Mouse (Mus musculus): Measurements from ENCODE around the gene Zcchc24. TPM values are rescaled to one million over a fixed set of nuclear protein-coding genes. Genes with fewer than 3 reads are reported as not detected.

Zcchc24 gene
- polyA plus RNA-seq, 1 experiment from 2014 or later = 11.9 TPM

GRCm38 (mm10) chr14:25666668-25667376 is 102.0 kb downstream of the Zcchc24 start:
- H3K4me2 ChIP-seq = no peak overlapping the region
- no peaks in the 10 kb centered on the region for H3K9me3 ChIP-seq
- H3K9ac ChIP-seq = no peak overlapping the region
- no peak overlapping the region for H3K27ac ChIP-seq
- H3K4me3 ChIP-seq = no peak overlapping the region
- H3K27me3 ChIP-seq = no peaks in the 10 kb centered on the region
- H3K36me3 ChIP-seq = peaks cover 51% of the 10 kb centered on the region
- H3K4me1 ChIP-seq (replicated peaks) = peaks cover 21% of the 10 kb centered on the region
- no peak for ATAC-seq (ENCODE audit: low FRiP score)
- 84% methylated on average over 2 of the region's 2 CpGs for WGBS

GRCm38 (mm10) chr14:25665314-25665970 is 103.4 kb downstream of the Zcchc24 start:
- peaks cover 24% of the 10 kb centered on the region for H3K4me1 ChIP-seq (replicated peaks)
- no peaks in the 10 kb centered on the region for H3K27me3 ChIP-seq
- H3K27ac ChIP-seq = peak overlapping the region; percentile 69
- H3K4me2 ChIP-seq = no peak overlapping the region
- no peaks in the 10 kb centered on the region for H3K9me3 ChIP-seq
- H3K36me3 ChIP-seq = peaks cover 65% of the 10 kb centered on the region
- no peak overlapping the region for H3K4me3 ChIP-seq
- H3K9ac ChIP-seq = no peak overlapping the region
- ATAC-seq (ENCODE audit: low FRiP score) = no peak
- 73% methylated on average over 19 of the region's 19 CpGs for WGBS

GRCm38 (mm10) chr14:25664310-25664695 is 104.5 kb downstream of the Zcchc24 start:
- ATAC-seq (ENCODE audit: low FRiP score) = no peak
- WGBS = 46% methylated on average over 6 of the region's 7 CpGs
- H3K9me3 ChIP-seq = no peaks in the 10 kb centered on the region
- H3K4me2 ChIP-seq = no peak overlapping the region
- no peaks in the 10 kb centered on the region for H3K27me3 ChIP-seq
- peaks cover 76% of the 10 kb centered on the region for H3K36me3 ChIP-seq
- H3K9ac ChIP-seq = peak overlapping the region; percentile 43; the same call in 1 of the 2 replicates
- H3K4me3 ChIP-seq = no peak overlapping the region
- H3K27ac ChIP-seq = peak overlapping the region; percentile 79
- H3K4me1 ChIP-seq (replicated peaks) = peaks cover 28% of the 10 kb centered on the region

GRCm38 (mm10) chr14:25663649-25664309 is 105.1 kb downstream of the Zcchc24 start:
- no peaks in the 10 kb centered on the region for H3K27me3 ChIP-seq
- H3K4me2 ChIP-seq = no peak overlapping the region
- WGBS = 80% methylated on average over 7 of the region's 7 CpGs
- H3K9ac ChIP-seq = peak overlapping the region; percentile 43
- H3K27ac ChIP-seq = peak overlapping the region; percentile 79
- ATAC-seq (ENCODE audit: low FRiP score) = no peak
- H3K36me3 ChIP-seq = peaks cover 78% of the 10 kb centered on the region
- no peaks in the 10 kb centered on the region for H3K9me3 ChIP-seq
- no peak overlapping the region for H3K4me3 ChIP-seq
- peaks cover 28% of the 10 kb centered on the region for H3K4me1 ChIP-seq (replicated peaks)

Other genes with a start within 250 kb of the Zcchc24 start
- gene Ppif, start 74.9 kb downstream of the Zcchc24 start, polyA plus RNA-seq (2015; fragmentation: Nextera tagmentation; extraction: Ambion mirVana) = 28.0 and 32.0 TPM in 2 replicates
- 3.1 and 3.4 TPM in 2 replicates for gene Anxa11, start 73.1 kb upstream of the Zcchc24 start, polyA plus RNA-seq (2015; fragmentation: Nextera tagmentation; extraction: Ambion mirVana)
- not detected in 2 replicates for gene Plac9a, start 134.1 kb upstream of the Zcchc24 start, polyA plus RNA-seq (2015; fragmentation: Nextera tagmentation; extraction: Ambion mirVana)
- 2.9 and 3.0 TPM in 2 replicates for gene Tmem254a, start 158.6 kb upstream of the Zcchc24 start, polyA plus RNA-seq (2015; fragmentation: Nextera tagmentation; extraction: Ambion mirVana)
- not detected in 2 replicates for gene Cphx1, start 169.3 kb upstream of the Zcchc24 start, polyA plus RNA-seq (2015; fragmentation: Nextera tagmentation; extraction: Ambion mirVana)
- gene Duxbl1, start 209.5 kb upstream of the Zcchc24 start, polyA plus RNA-seq (2015; fragmentation: Nextera tagmentation; extraction: Ambion mirVana) = 4.9 and 5.7 TPM in 2 replicates